Mouse (Mus musculus) fibroblast of lung, adult 2 months (primary cell): Measurements from ENCODE around the gene Tmem132b.

Experiments
- DNase-seq: peaks from one replicate; pipeline ENCODE4 v3.0.0-alpha.2; 2011; ENCODE audit warnings: low read depth

Tmem132b gene

GRCm38 (mm10) chr5:125578661-125579060 lies 47.1 kb downstream of the Tmem132b start:
- no peak for DNase-seq

- no peak for DNase-seq
These were observed 47.6 kb downstream of the Tmem132b start for GRCm38 (mm10) chr5:125579153-125579552.

GRCm38 (mm10) chr5:125583298-125583697 lies 51.7 kb downstream of the Tmem132b start:
- no peak for DNase-seq

GRCm38 (mm10) chr5:125583836-125584235 lies 52.3 kb downstream of the Tmem132b start:
- no peak for DNase-seq

GRCm38 (mm10) chr5:125585211-125585610 lies 53.6 kb downstream of the Tmem132b start:
- no peak for DNase-seq

GRCm38 (mm10) chr5:125588203-125588602 lies 56.6 kb downstream of the Tmem132b start:
- DNase-seq: no peak

GRCm38 (mm10) chr5:125588876-125589667 lies 57.5 kb downstream of the Tmem132b start:
- DNase-seq: peak; percentile 6

GRCm38 (mm10) chr5:125598056-125598455 lies 66.5 kb downstream of the Tmem132b start:
- DNase-seq: no peak

- no peak for DNase-seq
These were observed 75.6 kb downstream of the Tmem132b start for GRCm38 (mm10) chr5:125607146-125607545.

GRCm38 (mm10) chr5:125609968-125610367 lies 78.4 kb downstream of the Tmem132b start:
- no peak for DNase-seq

GRCm38 (mm10) chr5:125612460-125612859 lies 80.9 kb downstream of the Tmem132b start:
- no peak for DNase-seq

GRCm38 (mm10) chr5:125613136-125613535 lies 81.6 kb downstream of the Tmem132b start:
- no peak for DNase-seq

- DNase-seq: no peak
These were observed 82.8 kb downstream of the Tmem132b start for GRCm38 (mm10) chr5:125614348-125614747.

GRCm38 (mm10) chr5:125617050-125617449 lies 85.5 kb downstream of the Tmem132b start:
- no peak for DNase-seq

- no peak for DNase-seq
These were observed 96.3 kb downstream of the Tmem132b start for GRCm38 (mm10) chr5:125627816-125628348.

GRCm38 (mm10) chr5:125634666-125635065 lies 103.1 kb downstream of the Tmem132b start:
- no peak for DNase-seq

GRCm38 (mm10) chr5:125640966-125641365 lies 109.4 kb downstream of the Tmem132b start:
- no peak for DNase-seq

- no peak for DNase-seq
These were observed 110.1 kb downstream of the Tmem132b start for GRCm38 (mm10) chr5:125641531-125642147.

- no peak for DNase-seq
These were observed 116.7 kb downstream of the Tmem132b start for GRCm38 (mm10) chr5:125648236-125648635.

GRCm38 (mm10) chr5:125649982-125650381 lies 118.4 kb downstream of the Tmem132b start:
- DNase-seq: no peak

- DNase-seq: no peak
These were observed 126.5 kb downstream of the Tmem132b start for GRCm38 (mm10) chr5:125658101-125658500.

GRCm38 (mm10) chr5:125658959-125659749 lies 127.6 kb downstream of the Tmem132b start:
- DNase-seq: no peak
